Mouse (Mus musculus) lung, adult 2 months (tissue): Measurements from ENCODE around the gene Gm45837. TPM values are rescaled to one million over a fixed set of nuclear protein-coding genes. Genes with fewer than 3 reads are reported as not detected.
A peak's percentile ranks its signal among the peaks of the same experiment; 100 is the strongest.

Source experiments
- DNase-seq: peaks from one replicate; pipeline ENCODE4 v3.0.0; 2022
- H3K4me1 ChIP-seq: fragments of 200-500 bp; 2 replicates; pipeline ENCODE4 v1.6.1; 2011; ENCODE audit warnings: low read length; ENCODE audit not compliant: control insufficient read depth, insufficient read depth
- H3K4me3 ChIP-seq: fragments of 200-500 bp; replicated peaks from 2 replicates; pipeline ENCODE3; 2011; ENCODE audit warnings: low read depth, mild to moderate bottlenecking, control low read depth, low read length; ENCODE audit errors: extremely low read depth
- CTCF ChIP-seq: fragments of 200-500 bp; IDR thresholded peaks from 2 replicates; pipeline ENCODE4 v1.5.1; 2011; ENCODE audit warnings: mild to moderate bottlenecking, low read length, control low read depth; ENCODE audit not compliant: insufficient read depth
- POLR2A ChIP-seq: fragments of 200-500 bp; IDR thresholded peaks from 2 replicates; pipeline ENCODE4 v1.6.1; 2011; ENCODE audit warnings: low read depth, mild to moderate bottlenecking, control low read depth, low read length, borderline replicate concordance; ENCODE audit errors: extremely low read depth
- WGBS: fragments of 180-500 bp; shearing (Covaris S2); methylation state at CpG from one replicate; pipeline ENCODE4 v1.1.7; 2018; 5-methylcytosine and 5-hydroxymethylcytosine counted together
- polyA plus RNA-seq: library from polyadenylated mRNA; depleted of rRNA; stranded (reverse); fragments of >200 nt; gene quantifications from 2 replicates; pipeline ENCODE4 v1.2.3, GENCODE M21; 2012

The Gm45837 gene
- polyA plus RNA-seq, 1 experiment, result 1.7 TPM

DNA sequence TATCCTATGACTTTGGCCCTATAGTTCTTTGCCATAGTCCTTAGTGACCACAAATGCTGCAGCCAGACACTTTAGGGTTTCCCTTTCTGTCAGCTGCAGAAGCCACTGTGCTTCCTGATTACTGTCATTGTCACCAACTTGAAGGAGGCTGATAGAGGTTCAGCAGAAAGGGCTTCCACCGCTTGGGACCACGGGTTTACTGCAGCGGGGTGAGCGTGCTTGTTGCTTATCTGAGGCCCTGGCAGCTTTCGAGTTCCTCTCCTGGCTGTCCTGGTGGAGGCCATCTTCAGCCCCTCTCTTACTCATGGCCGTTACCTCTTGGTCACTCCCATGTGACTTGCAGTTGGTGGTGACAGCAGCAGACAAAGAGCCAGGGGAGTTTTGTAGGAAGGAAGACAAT lies 21.4 kb upstream of the Gm45837 start:
- DNase-seq, result no peak
- WGBS, result 75% methylated on average over 6 of the region's 6 CpGs
- no peak for TF ChIP-seq POLR2A
- no peak for TF ChIP-seq CTCF
- no peak overlapping the region for H3K4me3 ChIP-seq
- peaks cover 28% of the 10 kb centered on the region for H3K4me1 ChIP-seq

DNA sequence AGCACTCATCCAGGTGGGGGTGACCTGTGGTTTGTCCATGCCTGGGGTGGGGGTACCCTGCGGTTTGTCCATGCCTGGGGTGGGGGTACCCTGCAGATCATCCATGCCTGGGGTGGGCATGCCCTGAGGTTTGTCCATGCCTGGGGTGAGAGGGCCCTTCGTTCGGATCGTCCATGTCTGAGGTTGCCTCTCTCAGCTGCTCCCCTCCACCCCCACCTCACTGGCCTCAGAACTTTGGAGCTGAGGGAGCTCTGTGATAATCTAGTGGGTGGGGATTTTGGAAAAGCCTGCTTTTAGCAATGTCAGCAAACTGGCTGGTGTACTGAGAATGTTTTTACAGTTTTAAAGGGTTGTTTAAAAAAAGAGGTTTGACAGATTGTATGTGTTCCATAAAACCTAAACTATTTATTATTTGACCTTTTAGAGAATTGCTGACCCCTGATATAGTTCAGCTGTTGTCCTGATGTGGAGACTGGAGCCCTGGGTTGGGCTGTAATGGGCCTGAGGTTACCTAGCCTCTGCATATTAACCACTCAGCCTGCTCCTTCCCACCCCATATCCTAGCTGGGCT lies 18.7 kb upstream of the Gm45837 start:
- TF ChIP-seq CTCF (no peak), POLR2A (no peak)
- peaks cover 15% of the 10 kb centered on the region for H3K4me1 ChIP-seq
- H3K4me3 ChIP-seq, result no peak overlapping the region
- DNase-seq, result no peak
- 70% methylated on average over 4 of the region's 4 CpGs for WGBS

DNA sequence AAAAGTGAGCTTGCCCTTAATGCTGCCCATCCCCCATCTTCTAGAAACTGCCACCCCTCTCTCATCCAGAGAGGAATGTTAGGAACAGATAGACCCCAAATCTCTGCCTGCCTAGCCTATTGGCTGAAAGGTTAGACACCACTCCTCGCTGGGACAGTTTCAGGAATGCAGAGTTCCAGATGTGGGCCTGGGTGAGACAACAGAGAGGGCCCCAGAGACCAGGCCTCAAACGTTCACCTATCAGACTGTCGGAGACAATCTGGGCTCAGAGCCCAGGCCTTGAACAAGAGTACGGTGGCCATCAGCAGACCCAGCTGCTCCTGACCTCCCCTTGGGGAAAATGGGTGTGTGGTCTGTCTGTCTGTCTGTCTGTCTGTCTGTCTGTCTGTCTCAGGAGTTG lies 17.7 kb upstream of the Gm45837 start:
- WGBS, result 50% methylated on average over 4 of the region's 4 CpGs
- peaks cover 15% of the 10 kb centered on the region for H3K4me1 ChIP-seq
- TF ChIP-seq POLR2A (no peak), CTCF (no peak)
- H3K4me3 ChIP-seq, result no peak overlapping the region
- no peak for DNase-seq

DNA sequence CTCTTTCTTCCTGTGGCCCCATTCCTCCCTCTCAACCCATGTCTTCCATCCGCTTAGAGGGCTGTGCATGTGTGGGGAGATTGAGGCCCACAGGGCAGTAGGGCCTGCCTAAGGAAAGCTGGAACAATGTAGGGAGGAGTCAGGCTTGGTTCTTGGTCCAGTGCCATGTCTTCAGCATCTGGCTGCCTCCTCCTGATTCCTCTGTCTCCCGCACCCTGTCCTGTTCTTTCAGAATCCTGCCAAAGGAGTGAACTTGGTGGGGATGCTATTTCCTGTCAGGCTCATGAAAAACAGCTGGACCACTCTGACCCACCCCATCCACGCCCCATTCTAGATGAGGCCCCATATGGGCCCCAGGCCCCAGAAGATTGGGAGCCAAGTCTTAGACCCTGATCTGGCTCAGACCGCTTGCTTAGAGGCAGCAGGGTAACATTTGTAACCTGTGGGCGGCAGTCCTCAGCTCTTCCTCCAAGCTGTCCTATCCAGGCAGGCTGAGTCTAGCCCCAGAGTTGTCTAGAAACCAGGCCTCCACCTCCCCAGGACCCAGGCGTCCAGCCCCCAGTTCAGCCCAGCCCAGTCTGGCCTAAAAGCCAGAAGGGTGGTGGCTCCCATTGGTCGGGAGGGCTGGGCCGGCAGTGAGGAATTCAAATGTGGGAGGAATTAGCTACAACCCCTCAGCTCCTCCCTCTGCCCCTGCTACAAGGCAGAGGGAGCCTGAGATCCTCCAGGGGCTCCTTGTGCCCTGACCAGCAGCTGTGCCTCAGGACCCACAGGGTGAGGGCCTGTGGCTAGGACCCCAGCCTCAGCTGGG lies 16.8 kb upstream of the Gm45837 start:
- H3K4me1 ChIP-seq, result peaks cover 15% of the 10 kb centered on the region
- 37% methylated on average over 8 of the region's 8 CpGs for WGBS
- peak; percentile 35 for DNase-seq
- no peak overlapping the region for H3K4me3 ChIP-seq
- TF ChIP-seq CTCF (no peak), POLR2A (peak; percentile 51; the same call in 1 of the 2 replicates)

DNA sequence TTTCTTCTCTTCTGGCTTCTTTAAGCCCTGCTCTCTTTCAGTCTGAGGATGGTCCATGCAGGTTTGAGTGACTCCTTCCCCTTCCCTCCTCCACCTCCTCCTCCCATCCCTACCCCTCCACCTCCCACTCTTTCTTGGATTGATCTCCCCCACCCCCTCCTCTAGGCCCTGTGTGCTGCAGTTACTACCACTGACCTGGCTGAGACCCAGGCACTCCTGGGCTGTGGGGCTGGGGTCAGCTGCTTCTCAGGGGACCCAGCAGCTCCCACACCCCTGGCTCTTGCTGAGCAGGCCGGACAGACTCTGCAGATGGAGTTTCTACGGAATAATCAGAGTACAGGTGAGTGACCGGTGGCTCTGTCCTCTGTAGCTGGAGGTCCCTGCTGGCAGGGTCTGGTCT lies 16.1 kb upstream of the Gm45837 start:
- WGBS, result 81% methylated on average over 3 of the region's 3 CpGs
- no peak overlapping the region for H3K4me3 ChIP-seq
- H3K4me1 ChIP-seq, result peaks cover 15% of the 10 kb centered on the region
- DNase-seq, result no peak
- TF ChIP-seq POLR2A, result no peak
- no peak for TF ChIP-seq CTCF

DNA sequence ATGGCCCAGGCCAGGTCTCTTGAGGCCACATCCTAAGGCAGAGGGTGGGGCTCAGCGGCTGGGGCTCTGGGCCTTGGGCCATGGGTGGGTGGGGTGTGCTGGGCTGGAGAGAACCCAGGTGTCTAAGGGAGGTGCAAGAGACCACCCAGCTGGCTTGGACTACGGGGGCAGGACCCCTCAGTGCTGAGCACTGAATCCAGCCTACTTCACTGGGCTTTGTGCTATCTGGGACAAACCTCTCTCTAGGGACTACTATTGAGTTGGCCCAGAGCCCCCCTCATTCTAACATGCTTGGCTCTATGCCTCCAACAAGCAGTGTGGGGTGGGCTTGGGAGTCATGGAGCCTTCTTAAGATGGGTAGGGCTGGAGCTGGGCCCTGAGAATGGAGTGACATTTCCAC lies 15.2 kb upstream of the Gm45837 start:
- no peak overlapping the region for H3K4me3 ChIP-seq
- 65% methylated on average over 2 of the region's 2 CpGs for WGBS
- TF ChIP-seq POLR2A, result no peak
- no peak for TF ChIP-seq CTCF
- H3K4me1 ChIP-seq, result peaks cover 15% of the 10 kb centered on the region
- DNase-seq, result no peak

DNA sequence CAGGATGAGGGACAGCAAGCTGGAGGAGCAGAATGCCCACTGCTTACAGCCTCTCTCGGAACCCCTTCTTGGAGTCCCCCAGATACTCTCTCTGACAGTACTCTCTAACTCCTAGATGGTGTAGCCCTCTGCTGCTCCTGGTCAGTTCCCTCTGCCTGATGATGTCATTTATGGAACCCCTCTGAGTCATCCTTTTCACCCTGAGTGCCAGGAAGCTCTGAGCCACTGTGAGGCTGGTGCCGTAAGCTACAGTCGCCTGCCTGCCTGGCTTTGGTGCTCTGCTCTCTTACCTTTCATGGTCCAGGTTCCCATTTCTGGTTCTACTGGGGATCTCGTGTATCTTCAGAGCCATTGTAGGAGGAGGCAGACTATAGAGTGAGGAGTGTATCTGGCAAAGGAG lies 13.5 kb upstream of the Gm45837 start:
- no peak for DNase-seq
- WGBS, result 79% methylated on average over 4 of the region's 4 CpGs
- TF ChIP-seq CTCF, result no peak
- TF ChIP-seq POLR2A, result no peak
- H3K4me1 ChIP-seq, result peaks cover 12% of the 10 kb centered on the region
- no peak overlapping the region for H3K4me3 ChIP-seq

DNA sequence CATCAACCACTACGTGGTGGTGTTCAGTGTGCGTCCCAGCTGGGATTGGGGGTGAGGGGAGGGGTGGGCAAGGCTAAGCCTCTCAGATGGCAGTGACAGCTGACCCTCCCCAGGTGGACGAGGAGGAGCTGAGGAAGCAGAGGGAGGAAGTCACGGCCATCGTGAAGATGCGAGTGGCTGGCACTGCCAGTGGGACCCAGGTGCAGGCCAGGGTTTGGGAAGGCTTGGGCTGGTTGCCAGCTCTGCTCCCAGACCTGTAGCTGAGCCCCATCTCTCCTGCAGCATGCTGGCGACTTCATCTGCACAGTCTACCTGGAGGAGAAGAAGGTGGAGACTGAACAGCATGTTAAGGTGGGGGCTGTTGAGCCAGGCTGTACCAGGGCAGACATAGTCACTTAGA lies 9.2 kb upstream of the Gm45837 start:
- Histone ChIP-seq H3K4me1 (no peaks in the 10 kb centered on the region), H3K4me3 (no peak overlapping the region)
- DNase-seq, result no peak
- TF ChIP-seq CTCF (no peak), POLR2A (no peak)
- 83% methylated on average over 7 of the region's 7 CpGs for WGBS

DNA sequence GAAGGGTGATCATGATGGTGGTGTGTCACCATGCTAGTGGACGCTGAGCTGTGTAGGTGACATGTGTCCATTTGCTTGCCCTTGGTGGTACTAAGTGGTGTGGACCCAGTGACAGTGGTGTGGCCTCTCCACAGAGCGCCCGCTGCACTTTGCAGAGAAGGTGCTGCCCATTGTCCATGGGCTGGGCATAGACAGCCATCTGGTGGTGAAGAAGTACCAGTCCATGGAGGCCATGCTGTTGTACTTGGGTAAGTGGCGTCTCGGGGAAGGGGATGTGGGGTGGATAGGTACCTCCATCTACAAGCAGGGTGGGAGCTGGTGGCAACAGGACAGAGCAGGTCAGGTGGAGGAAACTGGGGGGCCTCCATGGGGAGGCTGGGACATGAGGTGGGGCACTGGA lies 6.9 kb upstream of the Gm45837 start:
- WGBS, result 91% methylated on average over 5 of the region's 5 CpGs
- no peaks in the 10 kb centered on the region for H3K4me1 ChIP-seq
- TF ChIP-seq CTCF (peak; percentile 48), POLR2A (no peak)
- no peak overlapping the region for H3K4me3 ChIP-seq
- no peak for DNase-seq

DNA sequence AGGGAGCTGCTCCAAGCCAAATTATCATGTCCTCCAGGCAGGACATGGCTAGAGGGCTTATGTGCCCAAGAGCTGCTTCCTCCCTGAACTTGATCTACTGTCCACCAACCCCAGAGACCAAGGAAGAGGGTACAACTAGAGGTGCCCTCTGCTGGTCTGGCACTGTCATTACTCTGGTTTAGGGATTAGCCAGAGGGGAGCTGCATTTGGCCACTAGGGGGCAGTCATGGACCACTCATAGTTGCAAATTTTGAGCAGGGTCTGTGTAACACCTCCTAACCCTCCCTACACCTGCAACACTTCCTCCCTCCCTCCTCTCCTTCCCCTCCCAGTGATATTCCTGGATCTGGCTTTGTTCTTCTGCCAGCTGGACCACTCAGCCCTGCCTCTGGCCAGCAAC lies 2.1 kb downstream of the Gm45837 start:
- TF ChIP-seq POLR2A (no peak), CTCF (peak; percentile 99)
- DNase-seq, result peak; percentile 84
- no peak overlapping the region for H3K4me3 ChIP-seq
- no peaks in the 10 kb centered on the region; the same call in 1 of the 2 replicates for H3K4me1 ChIP-seq
